Mouse (Mus musculus) naive thymus-derived CD4-positive, alpha-beta T cell, adult 5 months (primary cell): ENCODE data around the gene Scnn1b. TPM values are rescaled to one million over a fixed set of nuclear protein-coding genes. Genes with fewer than 3 reads are reported as not detected.

Experiments
- polyA plus RNA-seq: library from polyadenylated mRNA; unstranded; fragments of 100-300 nt; shearing (Covaris generic); gene quantifications from one replicate; pipeline ENCODE4 v1.2.1, GENCODE M21; 2017

Gene Scnn1b
- not detected for polyA plus RNA-seq

DNA sequence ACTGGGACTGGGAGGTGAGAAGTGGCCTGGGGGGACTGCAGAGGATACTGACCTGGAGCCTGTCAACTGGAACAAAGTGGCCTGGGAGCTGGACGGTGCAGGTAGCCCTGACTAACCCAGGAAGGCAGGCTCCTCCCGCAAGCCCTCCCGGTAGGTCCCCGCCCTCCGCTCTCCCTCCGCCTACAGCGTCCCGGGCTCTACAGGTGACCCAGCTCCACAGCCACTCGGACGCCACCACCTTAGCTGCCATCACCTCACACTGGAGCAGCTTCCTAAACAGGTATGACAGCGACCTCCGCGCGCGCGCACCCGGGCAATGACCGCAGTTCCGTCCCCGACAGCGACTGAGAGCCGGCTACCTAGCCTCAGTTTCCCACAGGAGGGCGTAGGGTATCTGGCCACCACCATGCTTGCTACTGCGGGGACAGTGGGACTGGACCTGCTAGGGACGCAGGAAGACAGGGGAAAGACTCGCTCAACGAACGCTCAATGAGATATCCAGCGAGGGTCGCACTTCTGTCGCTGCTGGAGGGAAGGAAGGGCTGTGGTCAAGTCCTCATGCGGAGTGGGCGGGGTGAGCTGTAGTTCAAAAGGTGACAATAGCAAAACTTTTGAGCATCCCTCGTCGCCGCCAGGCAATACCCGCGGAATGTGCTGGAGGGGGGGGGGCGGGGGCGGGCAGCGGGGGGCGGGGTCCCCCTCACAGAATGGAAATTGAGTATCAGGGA lies at the start of gene Scnn1b:
Gene Scnn1b, plus strand, starts transcription at position 181 of the 728 bp plus-strand sequence.

Other genes with a start within 250 kb of the Scnn1b start
- 13.6 TPM for gene Usp31, start 157.8 kb upstream of the Scnn1b start, polyA plus RNA-seq
- gene Scnn1g, start 130.6 kb upstream of the Scnn1b start, polyA plus RNA-seq = not detected
- gene Cog7, start 116.7 kb downstream of the Scnn1b start, polyA plus RNA-seq = 10.2 TPM
- 14.9 TPM for gene Gga2, start 156.2 kb downstream of the Scnn1b start, polyA plus RNA-seq
- 55.6 TPM for gene Ubfd1, start 202.1 kb downstream of the Scnn1b start, polyA plus RNA-seq
- gene Ears2, start 202.2 kb downstream of the Scnn1b start, polyA plus RNA-seq = 20.8 TPM
- 121 TPM for gene Ndufab1, start 236.8 kb downstream of the Scnn1b start, polyA plus RNA-seq